Mouse (Mus musculus) ovary, postnatal 10 days (tissue): ENCODE data around the gene Smad3.

Experiments
- DNase-seq: peaks from one replicate; pipeline ENCODE4 v3.0.0; 2022; ENCODE audit warnings: low spot score

The Smad3 gene

GRCm38 (mm10) chr9:63632045-63632444, 125.7 kb downstream of the Smad3 start:
- no peak for DNase-seq

GRCm38 (mm10) chr9:63625090-63625756, 132.6 kb downstream of the Smad3 start:
- no peak for DNase-seq

- DNase-seq = no peak
Measured at GRCm38 (mm10) chr9:63623895-63624569, 133.8 kb downstream of the Smad3 start.

- no peak for DNase-seq
Measured at GRCm38 (mm10) chr9:63617967-63618366, 139.8 kb downstream of the Smad3 start.

DNA sequence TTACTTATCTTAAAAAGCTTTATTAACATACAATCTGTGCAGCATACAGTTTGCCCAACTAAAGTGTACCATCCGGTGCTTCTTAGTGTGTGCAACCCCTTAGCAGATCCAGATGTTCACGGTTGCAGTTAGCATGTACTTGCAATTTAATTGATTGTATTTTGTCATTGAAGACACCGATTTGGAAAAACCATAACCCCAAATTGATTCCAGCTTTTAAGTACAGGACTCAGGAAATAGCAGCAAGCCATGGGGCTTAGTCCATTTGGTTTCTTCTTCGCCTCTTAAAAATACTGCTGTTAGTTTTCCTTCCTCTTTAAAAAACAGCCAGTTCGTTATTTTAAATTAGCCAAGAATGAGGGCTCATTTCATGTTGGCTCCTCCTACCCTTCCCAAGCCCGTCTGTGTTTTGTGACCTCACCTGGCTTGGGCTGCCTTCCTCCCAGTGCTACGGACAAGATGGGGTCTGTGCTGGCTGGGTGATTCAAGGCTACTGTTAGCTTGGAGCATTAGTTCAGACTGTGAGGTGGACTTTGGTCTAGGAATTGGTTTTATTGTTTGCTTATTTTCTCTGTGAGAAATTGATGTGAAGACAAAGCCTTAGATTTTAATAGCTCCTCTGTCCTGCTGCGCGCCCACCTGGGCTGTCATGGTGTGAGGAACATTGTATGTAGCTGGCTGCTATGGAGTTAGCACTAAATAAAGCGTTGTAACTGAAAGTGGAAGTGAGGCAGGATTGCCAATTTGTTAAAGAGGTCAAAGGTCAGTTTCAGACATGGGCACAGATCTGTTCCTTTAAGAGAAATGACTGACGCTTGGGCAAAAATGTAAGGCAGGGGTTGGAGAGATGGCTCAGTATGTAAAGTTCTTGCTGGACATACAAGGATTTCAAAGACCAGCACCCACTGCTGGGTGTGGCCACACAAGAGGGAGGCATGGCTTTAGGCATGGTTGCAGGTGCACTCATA, 143.5 kb downstream of the Smad3 start:
- DNase-seq = no peak

DNA sequence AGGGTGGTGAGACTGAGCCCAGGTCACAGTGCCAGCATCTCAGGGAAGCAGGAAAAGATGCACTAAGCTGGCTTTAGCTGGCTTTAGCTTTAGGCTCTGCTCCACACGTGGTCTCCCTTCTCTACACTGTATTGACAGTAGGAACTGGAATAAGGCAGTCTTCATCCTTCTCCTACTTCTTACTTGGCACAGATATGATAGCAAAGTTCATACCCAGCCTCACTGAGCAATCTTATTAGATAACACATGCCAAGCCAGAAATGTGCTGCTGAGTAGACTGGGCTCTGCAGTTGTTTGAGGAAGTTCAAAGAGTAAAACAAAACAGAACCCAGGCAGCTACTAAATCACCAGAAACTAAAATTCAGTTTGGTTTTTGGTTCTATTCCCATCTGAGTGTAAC, 144.2 kb downstream of the Smad3 start:
- no peak for DNase-seq

DNA sequence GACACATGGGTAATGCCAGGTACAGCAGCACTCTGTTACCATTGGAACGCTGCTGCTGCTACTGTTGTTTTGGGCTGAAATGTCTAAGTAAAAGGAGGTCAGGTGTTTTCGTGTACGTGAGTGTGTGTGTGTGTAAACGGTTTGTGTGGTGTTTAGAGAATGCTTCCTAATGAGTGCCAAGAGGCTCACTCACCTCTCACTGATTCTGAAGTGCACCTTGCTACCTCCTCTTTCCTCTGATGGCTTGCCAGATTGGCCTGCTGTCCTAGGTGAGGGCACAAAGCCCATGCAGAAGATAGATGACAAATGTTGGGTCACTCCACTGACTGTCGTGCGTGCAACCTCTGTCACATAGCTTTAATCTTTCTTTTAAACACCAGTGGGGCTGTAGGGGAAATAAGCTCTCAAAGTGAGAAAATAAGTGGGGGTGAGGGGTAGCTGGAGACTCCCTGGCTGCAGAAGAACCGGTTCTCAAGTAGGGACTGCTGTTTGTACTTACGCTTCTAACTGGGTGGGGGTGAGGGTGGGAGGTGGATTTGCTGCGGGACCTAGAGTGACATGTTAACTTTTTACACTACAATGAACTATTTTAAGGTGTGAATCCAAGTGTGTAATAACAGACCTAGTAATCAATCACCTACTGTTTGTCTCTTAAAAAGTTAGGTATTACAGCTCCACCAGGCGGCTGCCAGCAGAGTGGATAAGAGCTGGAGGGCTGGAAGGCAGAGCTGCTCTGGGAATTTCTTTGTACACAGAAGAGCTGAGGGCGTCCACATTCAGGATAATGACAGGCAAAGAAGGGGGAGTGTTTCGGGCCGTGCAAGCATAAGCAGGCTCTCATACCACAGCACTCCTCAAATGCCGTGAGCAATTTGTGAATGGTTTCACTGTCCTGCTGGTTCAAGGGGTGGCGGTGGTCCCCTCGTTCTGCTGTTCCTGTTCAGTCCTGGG, 145.0 kb downstream of the Smad3 start:
- no peak for DNase-seq

- DNase-seq = no peak
Measured at GRCm38 (mm10) chr9:63611967-63612366, 145.8 kb downstream of the Smad3 start.

DNA sequence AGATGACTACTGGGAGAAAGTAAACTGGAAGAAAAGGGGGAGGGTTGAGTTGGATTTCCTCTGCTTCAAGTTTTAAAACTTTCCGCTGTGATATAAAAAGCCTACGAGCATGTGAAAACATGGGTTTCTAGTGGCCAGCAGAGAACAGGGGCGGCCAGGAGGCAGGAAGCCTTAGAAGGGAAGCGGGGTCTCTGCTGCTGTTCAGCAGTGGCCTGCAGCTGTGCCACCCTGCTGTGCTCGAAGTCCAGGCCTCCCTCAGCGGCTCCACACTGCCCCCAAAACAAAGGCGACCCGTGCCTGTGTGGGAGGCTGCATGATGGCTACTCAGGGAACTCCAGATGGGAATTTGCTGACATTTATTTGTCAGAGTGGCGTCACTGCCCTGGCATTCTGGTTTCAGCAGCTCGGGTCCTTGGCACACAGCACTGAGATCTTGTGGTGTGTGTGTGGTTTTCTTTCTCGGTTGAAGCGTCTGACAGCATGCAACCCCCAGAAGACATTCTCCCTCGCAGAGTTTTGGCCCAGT, 146.9 kb downstream of the Smad3 start:
- DNase-seq = no peak

DNA sequence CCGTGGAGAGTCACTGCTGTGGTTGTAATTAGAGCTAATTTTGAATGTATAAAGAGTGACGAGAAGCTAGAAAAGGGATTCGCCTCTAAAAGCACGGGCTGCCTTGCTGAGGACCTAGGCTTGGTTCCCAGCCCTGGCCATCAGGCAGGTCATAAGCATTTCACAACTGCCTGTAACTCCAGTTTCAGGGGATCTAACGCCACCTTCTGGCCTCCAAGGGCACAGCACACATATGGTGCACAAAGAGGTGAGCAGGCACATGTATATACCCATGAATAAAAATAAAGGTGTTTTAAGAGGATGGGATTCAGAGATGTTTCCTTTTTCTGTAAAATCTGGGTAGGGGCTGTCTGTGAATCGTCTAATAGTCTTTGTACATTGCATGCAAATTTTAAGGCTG, 147.6 kb downstream of the Smad3 start:
- no peak for DNase-seq

- no peak for DNase-seq
Measured at GRCm38 (mm10) chr9:63609776-63610175, 148.0 kb downstream of the Smad3 start.

DNA sequence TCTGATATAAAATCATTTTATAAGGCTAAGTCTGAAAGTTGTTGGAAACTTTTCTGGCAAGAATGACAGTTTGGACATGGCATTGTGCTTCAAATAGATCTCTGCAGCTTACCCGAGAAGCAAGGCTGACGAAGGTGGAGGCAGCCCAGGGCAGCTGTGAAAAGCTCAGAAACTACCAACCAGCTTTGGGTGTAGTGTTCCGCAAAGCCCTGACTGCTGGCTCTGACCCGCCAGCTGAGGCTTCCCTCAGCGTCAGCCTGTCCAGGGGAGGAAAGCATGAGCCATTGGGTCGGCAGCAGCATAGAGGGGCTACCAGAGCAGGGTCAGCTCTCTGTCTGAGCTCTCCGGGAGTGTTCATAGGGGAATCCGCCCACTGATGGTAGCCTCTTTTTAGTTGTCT, 148.5 kb downstream of the Smad3 start:
- no peak for DNase-seq

- DNase-seq = no peak
Measured at GRCm38 (mm10) chr9:63608006-63608405, 149.8 kb downstream of the Smad3 start.

DNA sequence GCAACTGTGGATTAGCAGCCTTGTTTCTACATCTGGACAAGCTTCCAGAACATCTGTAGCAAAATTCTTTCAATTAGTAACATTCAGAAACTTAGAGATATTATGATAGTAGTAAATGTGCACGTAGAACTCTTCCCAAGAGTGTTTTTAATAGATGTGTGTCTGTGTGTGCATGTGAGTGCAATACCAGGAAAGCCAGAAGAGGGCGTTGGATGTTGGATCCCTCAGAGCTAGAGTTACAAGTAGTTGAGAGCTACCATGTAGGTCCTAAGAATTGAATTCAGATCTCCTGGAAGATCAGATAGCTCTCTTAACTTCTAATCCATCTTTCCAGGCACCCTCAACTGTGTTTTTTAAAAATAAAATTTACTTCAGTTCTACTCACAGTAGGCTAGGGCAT, 151.2 kb downstream of the Smad3 start:
- no peak for DNase-seq

- no peak for DNase-seq
Measured at GRCm38 (mm10) chr9:63603849-63604248, 153.9 kb downstream of the Smad3 start.

DNA sequence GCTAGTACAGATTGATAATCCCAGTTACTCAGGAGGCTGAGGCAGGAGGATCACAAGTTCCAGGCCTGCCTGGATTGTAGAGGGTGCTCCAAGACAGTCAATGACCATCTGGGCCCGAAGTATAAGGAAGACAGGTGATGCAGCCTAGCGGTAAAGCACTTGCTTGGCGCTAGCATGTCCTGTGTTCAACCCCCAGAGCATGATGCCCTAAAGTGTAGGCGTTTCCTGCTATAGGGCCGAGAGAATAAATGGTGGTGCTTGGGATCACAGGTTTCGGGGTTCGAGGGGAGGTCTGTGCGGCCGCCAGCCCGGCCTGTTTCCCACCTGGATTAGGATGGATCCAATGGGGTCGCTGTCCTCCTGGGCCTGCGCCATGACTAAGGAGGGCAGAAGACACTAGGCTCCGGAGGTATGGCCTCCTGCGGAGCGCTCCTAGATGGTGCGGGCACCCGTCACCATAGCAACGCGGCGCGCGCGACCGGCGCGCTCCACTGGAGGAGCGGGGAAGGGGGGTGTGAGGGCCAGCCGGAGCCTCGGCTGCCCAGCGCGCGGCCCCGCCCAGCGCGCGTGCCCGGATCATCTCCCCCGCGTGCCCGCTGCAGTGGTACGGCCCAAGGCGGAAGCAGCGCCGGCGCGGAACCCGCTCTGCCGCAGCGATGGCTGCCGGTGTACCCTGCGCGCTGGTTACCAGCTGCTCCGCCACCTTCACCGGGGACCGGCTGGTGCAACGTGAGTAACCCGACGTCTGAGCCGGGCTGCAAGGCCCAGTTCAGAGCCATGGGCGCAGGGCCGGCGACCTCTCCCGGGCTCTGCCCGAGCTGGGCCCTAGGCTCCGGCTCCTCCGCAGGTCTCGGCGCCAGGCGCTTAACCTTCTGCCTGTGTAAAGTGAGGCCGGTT, 155.5 kb downstream of the Smad3 start, which contains the start of the genes Iqch and Aagab:
Iqch (minus strand) TSS at position 451 of the 897 bp plus-strand sequence.
Aagab (plus strand) TSS at position 618 of the 897 bp plus-strand sequence.
- peak; percentile 88 for DNase-seq
